Mouse (Mus musculus): ENCODE measurements around the gene Pik3r5. TPM values are rescaled to one million over a fixed set of nuclear protein-coding genes. Genes with fewer than 3 reads are reported as not detected.
A peak's percentile ranks its signal among the peaks of the same experiment; 100 is the strongest.

Pik3r5 gene
- polyA plus RNA-seq, 2 experiments from 2014 or later = 17.9 to 26.3 TPM

DNA sequence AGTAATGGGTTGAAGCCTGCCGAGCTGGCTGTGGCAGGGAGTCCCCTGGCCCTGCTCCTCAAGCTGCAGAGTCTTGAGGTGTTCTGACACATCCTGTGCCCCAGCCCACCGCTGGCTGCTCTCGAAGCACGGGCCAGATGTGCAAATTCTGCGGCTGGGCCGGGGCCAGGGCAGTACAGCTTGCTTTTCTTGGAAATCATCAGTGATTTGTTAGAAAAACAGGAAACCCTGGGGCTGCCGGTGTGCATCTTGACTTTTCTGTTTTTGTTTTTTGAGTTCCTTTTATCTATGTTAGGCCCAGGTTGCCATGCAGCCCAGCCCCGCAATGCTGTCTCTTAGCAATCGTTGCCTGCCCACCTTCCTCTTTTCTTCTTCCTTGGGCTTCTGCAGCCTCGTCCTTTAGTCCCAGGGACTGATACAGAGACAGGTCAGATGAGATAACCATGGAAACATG is 19.4 kb downstream of the Pik3r5 start:
- peak; percentile 80 for ATAC-seq

GRCm38 (mm10) chr11:68451747-68452405 is 20.0 kb downstream of the Pik3r5 start:
- ATAC-seq = no peak

DNA sequence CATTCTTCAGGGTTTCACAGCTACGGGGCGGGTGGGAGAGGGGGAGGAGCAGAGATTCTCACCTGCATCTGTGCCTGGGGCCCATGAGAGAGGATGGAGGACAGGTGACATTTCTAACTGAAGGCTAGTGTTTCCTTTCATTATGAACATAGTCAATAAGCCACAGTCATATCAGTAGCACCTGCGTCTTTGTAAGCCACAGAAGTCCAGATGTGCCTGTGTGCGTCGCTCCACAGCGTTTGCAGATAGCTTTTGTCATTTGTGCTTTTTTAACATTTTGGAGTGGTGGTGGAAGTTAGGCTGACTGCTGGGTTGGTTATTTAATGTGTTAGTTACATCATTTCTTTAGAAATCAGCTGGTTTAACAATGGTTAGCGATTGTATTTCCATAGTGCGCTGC is 20.8 kb downstream of the Pik3r5 start:
- peak; percentile 36 for ATAC-seq

GRCm38 (mm10) chr11:68453301-68453700 is 21.4 kb downstream of the Pik3r5 start:
- peak; percentile 57 for ATAC-seq

- ATAC-seq = no peak
These were observed 26.2 kb downstream of the Pik3r5 start for GRCm38 (mm10) chr11:68458086-68458485.

GRCm38 (mm10) chr11:68459021-68459420 is 27.1 kb downstream of the Pik3r5 start:
- no peak for ATAC-seq

DNA sequence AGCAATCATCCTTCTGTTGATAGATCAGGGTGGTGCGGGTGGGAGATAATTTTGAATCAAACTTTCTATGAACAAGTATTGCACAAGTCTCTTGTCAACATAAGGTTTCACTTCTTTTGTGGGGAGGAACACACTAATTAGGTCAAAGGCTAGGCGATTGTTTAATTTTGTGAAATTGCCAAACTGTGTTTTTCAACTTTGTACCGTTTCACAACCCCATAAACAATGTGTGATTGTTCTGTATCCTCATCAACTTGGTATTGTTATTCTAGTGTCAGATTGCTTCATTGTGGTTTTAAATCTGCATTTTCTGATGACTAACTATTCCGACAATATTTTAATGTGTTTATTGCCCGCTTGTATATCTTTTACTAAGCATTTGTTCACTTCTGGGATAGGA is 27.6 kb downstream of the Pik3r5 start:
- ATAC-seq = no peak

GRCm38 (mm10) chr11:68462716-68463115 is 30.8 kb downstream of the Pik3r5 start:
- ATAC-seq = no peak

DNA sequence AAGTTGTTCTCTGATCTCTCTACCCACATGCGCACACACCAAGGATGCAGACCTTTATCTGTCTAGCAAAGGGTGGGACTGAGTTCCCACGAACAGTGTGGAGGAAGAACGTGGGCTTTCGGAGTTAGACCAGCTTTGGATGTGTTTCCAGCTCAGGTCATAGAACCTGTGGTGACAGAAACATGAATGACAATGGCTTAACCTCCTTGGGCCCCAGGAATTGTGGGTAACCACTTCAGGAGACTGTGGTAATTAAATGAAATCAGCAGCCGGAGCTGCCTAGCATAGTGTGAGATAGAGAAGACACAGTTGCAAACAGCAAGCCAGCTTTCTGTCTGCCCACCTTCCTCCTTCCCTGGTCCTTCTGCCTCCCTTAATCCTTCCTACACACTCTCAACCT is 32.3 kb downstream of the Pik3r5 start:
- ATAC-seq = no peak

GRCm38 (mm10) chr11:68465090-68465489 is 33.2 kb downstream of the Pik3r5 start:
- peak; percentile 26 for ATAC-seq

DNA sequence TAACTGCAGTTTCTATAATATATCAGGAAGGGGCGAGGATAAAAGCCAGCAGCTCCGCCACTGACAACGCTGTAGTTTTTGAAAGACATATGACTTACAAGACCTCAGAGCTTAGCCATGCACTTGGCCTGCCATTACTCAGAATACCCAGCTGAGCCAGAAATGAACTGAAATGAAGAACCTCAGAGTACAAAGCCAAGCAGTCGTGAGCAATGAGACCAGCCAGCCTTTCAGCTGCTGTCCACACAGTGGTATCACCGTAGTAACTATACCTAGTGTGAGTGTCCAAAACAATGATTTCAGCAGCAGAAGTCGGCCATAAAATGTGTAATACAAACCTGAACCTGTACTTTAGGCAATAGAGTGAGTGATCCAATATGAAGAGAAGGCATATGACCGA is 35.5 kb downstream of the Pik3r5 start:
- ATAC-seq = no peak

DNA sequence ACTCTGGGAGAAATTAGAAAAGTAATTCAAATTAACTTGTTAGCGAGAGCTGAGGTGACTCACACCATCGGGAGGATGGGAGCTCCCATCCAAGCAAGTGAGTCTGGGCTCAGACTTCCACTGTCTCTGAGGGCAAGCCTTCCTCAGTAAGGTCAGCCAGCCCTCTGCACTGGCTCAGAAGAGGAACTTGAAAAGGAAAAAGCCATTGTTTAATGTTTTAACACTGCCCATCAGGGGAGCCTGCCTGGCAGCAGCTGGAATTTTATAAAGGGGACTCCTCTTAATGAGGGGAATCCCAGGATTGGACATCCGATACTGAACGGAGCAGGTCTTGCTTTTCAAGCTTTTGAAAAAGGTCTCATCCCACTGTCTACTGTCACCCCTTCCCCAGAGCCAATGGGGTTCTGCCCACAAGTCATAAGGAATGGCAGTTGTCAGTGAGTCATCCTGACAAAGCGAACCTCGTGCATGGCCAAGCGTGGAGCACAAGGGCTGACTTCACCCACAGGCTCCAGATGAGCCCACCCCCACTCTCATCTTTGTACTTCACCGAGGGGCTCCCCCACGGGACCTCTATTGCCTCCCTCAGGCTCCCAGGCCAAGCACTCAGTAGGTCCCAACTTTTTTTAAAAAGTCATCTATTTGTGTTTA is 36.2 kb downstream of the Pik3r5 start:
- ATAC-seq = no peak

DNA sequence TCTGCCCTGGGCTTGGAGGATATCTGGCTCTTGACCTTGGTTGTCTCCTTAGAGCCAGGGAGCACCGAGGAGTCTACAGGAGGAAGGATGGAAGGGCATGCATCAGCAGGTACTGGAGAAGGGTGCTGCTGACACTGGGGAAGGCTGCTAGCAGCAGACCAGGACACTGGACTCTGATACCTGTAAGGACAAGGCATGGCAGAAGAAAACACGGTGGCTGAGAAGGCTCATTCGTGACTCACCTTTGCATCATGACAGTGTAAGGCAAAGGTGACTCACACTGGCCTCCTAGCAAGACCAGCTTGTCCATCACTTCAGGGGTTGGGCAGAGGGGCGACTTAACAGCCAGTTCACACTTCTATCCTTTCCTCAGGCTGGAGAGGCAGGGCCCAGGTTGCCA is 37.0 kb downstream of the Pik3r5 start:
- ATAC-seq = no peak

- ATAC-seq = no peak
These were observed 40.4 kb downstream of the Pik3r5 start for GRCm38 (mm10) chr11:68472162-68472849.

- no peak for ATAC-seq
These were observed 42.7 kb downstream of the Pik3r5 start for GRCm38 (mm10) chr11:68474600-68474999.

GRCm38 (mm10) chr11:68475676-68476075 is 43.8 kb downstream of the Pik3r5 start:
- ATAC-seq = no peak

GRCm38 (mm10) chr11:68477661-68478060 is 45.7 kb downstream of the Pik3r5 start:
- no peak for ATAC-seq

GRCm38 (mm10) chr11:68478574-68478981 is 46.7 kb downstream of the Pik3r5 start:
- ATAC-seq = no peak

- ATAC-seq = no peak
These were observed 48.7 kb downstream of the Pik3r5 start for GRCm38 (mm10) chr11:68480660-68481059.

DNA sequence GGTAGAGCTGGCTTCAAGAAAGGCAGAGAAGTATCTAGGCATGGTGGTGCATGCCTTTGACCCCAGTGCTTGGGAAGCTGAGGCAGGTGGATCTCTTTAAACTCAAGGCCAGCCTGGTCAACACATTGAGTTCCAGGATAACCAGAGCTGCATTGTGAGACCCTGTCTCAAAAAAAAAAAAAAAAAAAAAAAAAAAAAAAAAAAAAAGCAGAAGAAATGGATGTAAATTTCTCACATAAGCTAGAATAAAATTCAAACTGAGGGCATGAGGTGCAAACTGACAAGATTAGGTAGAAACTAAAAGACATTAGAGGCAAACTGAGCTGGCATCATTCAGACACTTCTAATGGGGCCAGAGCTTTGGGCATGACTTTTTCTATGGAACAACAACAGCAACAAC is 50.1 kb downstream of the Pik3r5 start:
- no peak for ATAC-seq

DNA sequence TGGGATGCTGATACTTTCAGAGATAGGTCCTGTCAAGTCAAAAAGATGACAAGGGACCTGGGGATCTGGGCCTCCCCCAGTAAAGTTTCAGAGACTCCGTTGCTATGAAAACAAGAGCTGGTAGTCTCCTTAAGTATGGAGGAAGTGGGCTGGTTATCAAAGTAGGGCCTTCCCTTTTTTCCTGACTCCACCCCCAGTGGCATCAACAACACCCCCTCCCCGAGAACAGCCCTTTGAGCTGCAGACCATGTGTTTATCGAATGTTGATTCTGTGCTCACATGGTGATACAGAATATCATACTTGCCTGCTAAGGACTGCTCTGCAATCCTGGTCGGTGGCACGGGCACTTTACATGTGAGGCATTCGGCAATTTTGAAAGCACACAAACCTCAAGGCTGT is 51.3 kb downstream of the Pik3r5 start:
- peak; percentile 29 for ATAC-seq

DNA sequence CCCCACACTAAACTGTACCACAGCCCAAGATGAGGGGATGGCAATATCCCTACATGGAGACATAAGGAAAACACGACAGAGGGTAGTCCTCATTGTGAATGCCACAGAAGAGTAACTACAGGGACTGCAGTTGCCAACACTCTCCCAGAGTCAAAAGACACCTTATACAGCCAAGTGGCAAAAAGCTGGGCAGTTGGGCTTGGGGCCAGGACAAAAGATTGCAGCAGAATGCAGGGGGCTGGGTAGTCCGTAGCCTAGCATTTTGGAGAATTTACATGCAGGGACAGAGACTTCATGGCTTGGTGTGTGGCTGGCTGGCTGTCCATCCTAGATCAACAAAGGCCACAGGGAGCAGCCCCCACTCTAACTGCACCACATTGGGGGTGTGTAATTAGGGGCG is 52.5 kb downstream of the Pik3r5 start:
- ATAC-seq = no peak

DNA sequence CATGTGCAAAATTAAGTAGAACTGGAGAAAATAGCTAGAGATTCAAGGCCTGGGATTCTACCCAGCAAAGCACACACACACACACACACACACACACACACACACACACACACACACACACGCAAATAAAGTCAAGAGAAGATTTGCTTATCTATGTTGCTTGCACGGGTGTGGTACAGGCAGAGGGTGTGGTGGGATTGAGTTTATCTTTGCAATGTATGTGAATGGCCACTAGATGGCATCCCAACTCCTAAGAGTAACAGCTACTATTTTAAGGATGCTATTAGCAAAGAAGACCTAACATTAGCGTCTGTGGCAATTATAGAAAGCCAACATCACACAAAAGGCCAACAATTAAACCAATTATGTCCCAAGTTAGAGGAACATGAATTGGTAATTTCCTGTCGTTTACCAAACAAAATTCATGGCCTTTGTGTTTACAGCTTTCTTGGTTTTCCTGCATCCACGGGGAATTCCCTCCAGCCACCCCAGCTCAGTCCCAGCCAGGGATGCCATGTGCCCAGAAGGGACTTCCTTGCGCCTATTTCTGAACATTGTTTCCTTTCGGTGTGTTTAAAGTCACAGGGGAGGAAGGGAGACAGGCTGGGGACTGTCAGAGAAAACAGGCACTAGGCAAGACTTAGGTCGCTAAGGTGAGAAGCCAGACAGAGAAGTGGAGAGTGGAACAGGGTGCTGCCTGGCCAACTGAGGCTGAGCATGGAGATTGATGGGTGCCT is 53.5 kb downstream of the Pik3r5 start:
- peak; percentile 67 for ATAC-seq
